Mouse (Mus musculus): ENCODE data around the gene Abcb9. TPM values are rescaled to one million over a fixed set of nuclear protein-coding genes. Genes with fewer than 3 reads are reported as not detected.

Gene Abcb9
- polyA plus RNA-seq, 1 experiment from 2014 or later: 1.6 TPM

Other genes with a start within 250 kb of the Abcb9 start
- 0.54 to 2.0 TPM (median 0.57 TPM) in 3 replicates for gene Hcar2, start 230.3 kb downstream of the Abcb9 start, polyA plus RNA-seq (2018)
- gene Hcar1, start 215.8 kb downstream of the Abcb9 start, polyA plus RNA-seq (2018): not detected in 3 replicates
- 32.8 to 151 TPM (median 58.4 TPM) in 3 replicates for gene Denr, start 188.6 kb downstream of the Abcb9 start, polyA plus RNA-seq (2018)
- not detected in 3 replicates for gene Gm43518, start 168.4 kb downstream of the Abcb9 start, polyA plus RNA-seq (2018)
- gene Ccdc62, start 165.1 kb downstream of the Abcb9 start, polyA plus RNA-seq (2018): 0.93 to 1.7 TPM (median 1.1 TPM) in 3 replicates
- gene Hip1r, start 122.2 kb downstream of the Abcb9 start, polyA plus RNA-seq (2018): 0.04 to 0.47 TPM (median 0.21 TPM) in 3 replicates
- gene Vps37b, start 63.5 kb downstream of the Abcb9 start, polyA plus RNA-seq (2018): 13.1 to 27.6 TPM (median 22.7 TPM) in 3 replicates
- gene Ogfod2, start 16.5 kb upstream of the Abcb9 start, polyA plus RNA-seq (2018): 4.3 to 17.5 TPM (median 13.1 TPM) in 3 replicates
- 37.6 to 60.2 TPM (median 56.1 TPM) in 3 replicates for gene Arl6ip4, start 20.3 kb upstream of the Abcb9 start, polyA plus RNA-seq (2018)
- gene Pitpnm2, start 154.0 kb upstream of the Abcb9 start, polyA plus RNA-seq (2018): 0.12 to 2.2 TPM (median 1.9 TPM) in 3 replicates
- 1.4 to 2.4 TPM (median 2.1 TPM) in 3 replicates for gene Mphosph9, start 232.2 kb upstream of the Abcb9 start, polyA plus RNA-seq (2018)
- 10.0 to 15.0 TPM (median 13.1 TPM) in 3 replicates for gene 2810006K23Rik, start 232.3 kb upstream of the Abcb9 start, polyA plus RNA-seq (2018)

Measured in macrophage (primary cell).